Mouse (Mus musculus): ENCODE results near the gene Gm266. TPM values are rescaled to one million over a fixed set of nuclear protein-coding genes. Genes with fewer than 3 reads are reported as not detected.
"Not testable (repeated sequence)": the region's sequence is repeated elsewhere in the genome, so short reads cannot be mapped to it uniquely, and the experiment has no call there.

Gm266 gene
- polyA plus RNA-seq, 1 experiment from 2014 or later: 14.3 TPM

- Histone ChIP-seq H3K9ac (no peak overlapping the region), H3K4me1 (0 out of 2 replicates have a peak, but pooled peaks cover 2% of the 10 kb centered on the region), H3K27me3 (no peaks in the 10 kb centered on the region), H3K9me3 (replicated peaks) (no peaks in the 10 kb centered on the region), H3K27ac (no peak overlapping the region), H3K36me3 (no peaks in the 10 kb centered on the region), H3K4me2 (replicated peaks) (no peak overlapping the region), H3K4me3 (no peak overlapping the region)
- ATAC-seq (ENCODE audit: low FRiP score): no peak
- 89% methylated on average over 5 of the region's 5 CpGs for WGBS
These were observed 30.3 kb upstream of the Gm266 start for GRCm38 (mm10) chr12:111515920-111516319.

DNA sequence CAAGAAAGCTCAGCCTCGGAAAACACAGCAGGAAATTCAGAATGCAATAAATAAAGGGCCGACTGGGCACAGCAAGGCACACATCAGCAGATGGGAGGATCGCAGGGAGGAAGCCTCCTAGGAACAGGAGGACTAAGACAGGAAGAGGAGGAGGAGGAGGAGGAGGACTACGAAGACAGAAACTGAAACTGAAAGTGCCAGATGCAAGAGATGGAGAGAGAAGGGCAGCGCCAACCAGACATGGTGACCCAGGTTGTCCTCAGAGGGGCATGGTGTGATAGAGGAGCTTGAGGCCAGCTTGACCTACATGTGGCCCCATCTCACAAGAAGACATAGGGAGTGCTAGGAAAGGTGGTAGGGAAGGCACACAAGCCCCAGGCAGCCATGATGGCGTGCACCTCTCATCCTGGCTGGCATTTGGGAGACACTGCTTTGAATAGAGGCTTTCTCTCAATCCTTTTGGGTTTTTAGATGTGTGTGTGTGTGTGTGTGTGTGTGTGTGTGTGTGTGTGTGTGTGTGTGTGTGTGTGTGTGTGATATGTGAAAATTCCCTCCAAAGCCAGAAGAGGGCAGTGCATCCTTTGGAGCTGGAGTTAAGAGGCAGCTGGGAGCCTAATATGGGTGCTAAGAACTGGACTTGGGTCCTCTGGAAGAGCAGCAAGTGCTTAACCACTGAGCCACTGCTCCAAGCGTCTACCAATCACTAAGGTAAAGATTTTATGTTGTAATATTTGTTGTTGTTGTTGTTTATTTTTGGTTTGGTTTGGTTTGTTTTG, 29.4 kb upstream of the Gm266 start:
- H3K27ac ChIP-seq: no peak overlapping the region
- WGBS: 83% methylated on average over 7 of the region's 7 CpGs
- no peak overlapping the region for H3K4me3 ChIP-seq
- 0 out of 2 replicates have a peak, but pooled peaks cover 2% of the 10 kb centered on the region for H3K4me1 ChIP-seq
- H3K36me3 ChIP-seq: no peaks in the 10 kb centered on the region
- H3K9ac ChIP-seq: no peak overlapping the region
- H3K9me3 ChIP-seq (replicated peaks): no peaks in the 10 kb centered on the region
- H3K27me3 ChIP-seq: no peaks in the 10 kb centered on the region
- no peak overlapping the region for H3K4me2 ChIP-seq (replicated peaks)
- no peak for ATAC-seq (ENCODE audit: low FRiP score)

GRCm38 (mm10) chr12:111514231-111514792, 28.7 kb upstream of the Gm266 start:
- Histone ChIP-seq H3K27ac (no peak overlapping the region), H3K36me3 (no peaks in the 10 kb centered on the region), H3K4me3 (no peak overlapping the region), H3K9me3 (replicated peaks) (no peaks in the 10 kb centered on the region), H3K4me2 (replicated peaks) (no peak overlapping the region), H3K4me1 (0 out of 2 replicates have a peak, but pooled peaks cover 2% of the 10 kb centered on the region), H3K27me3 (no peaks in the 10 kb centered on the region), H3K9ac (no peak overlapping the region)
- WGBS: 67% methylated on average over 7 of the region's 7 CpGs
- no peak for ATAC-seq (ENCODE audit: low FRiP score)

- H3K27me3 ChIP-seq: no peaks in the 10 kb centered on the region
- no peak overlapping the region for H3K27ac ChIP-seq
- ATAC-seq (ENCODE audit: low FRiP score): no peak
- no peaks in the 10 kb centered on the region for H3K36me3 ChIP-seq
- WGBS: 62% methylated on average over 5 of the region's 5 CpGs
- H3K9me3 ChIP-seq (replicated peaks): no peaks in the 10 kb centered on the region
- H3K9ac ChIP-seq: no peak overlapping the region
- H3K4me1 ChIP-seq: 0 out of 2 replicates have a peak, but pooled peaks cover 2% of the 10 kb centered on the region
- no peak overlapping the region for H3K4me2 ChIP-seq (replicated peaks)
- H3K4me3 ChIP-seq: no peak overlapping the region
These were observed 28.1 kb upstream of the Gm266 start for GRCm38 (mm10) chr12:111513673-111514072.

GRCm38 (mm10) chr12:111512572-111513063, 27.0 kb upstream of the Gm266 start:
- Histone ChIP-seq H3K9me3 (replicated peaks) (no peaks in the 10 kb centered on the region), H3K4me3 (no peak overlapping the region), H3K36me3 (no peaks in the 10 kb centered on the region), H3K9ac (no peak overlapping the region), H3K27me3 (no peaks in the 10 kb centered on the region), H3K27ac (no peak overlapping the region), H3K4me1 (0 out of 2 replicates have a peak, but pooled peaks cover 2% of the 10 kb centered on the region), H3K4me2 (replicated peaks) (no peak overlapping the region)
- 92% methylated on average over 12 of the region's 12 CpGs for WGBS
- ATAC-seq (ENCODE audit: low FRiP score): no peak

GRCm38 (mm10) chr12:111508438-111508837, 22.8 kb upstream of the Gm266 start:
- H3K27ac ChIP-seq; H3K4me3 ChIP-seq; H3K9me3 ChIP-seq (replicated peaks); H3K27me3 ChIP-seq; H3K4me2 ChIP-seq (replicated peaks); H3K36me3 ChIP-seq; H3K9ac ChIP-seq; ATAC-seq (ENCODE audit: low FRiP score); H3K4me1 ChIP-seq: not testable (repeated sequence)
- WGBS: 79% methylated on average over 3 of the region's 3 CpGs

GRCm38 (mm10) chr12:111507962-111508361, 22.3 kb upstream of the Gm266 start:
- Histone ChIP-seq H3K4me3 (no peak overlapping the region), H3K36me3 (no peaks in the 10 kb centered on the region), H3K9ac (no peak overlapping the region), H3K4me1 (no peaks in the 10 kb centered on the region), H3K9me3 (replicated peaks) (no peaks in the 10 kb centered on the region), H3K27ac (no peak overlapping the region), H3K27me3 (peaks cover 4% of the 10 kb centered on the region; the same call in 1 of the 2 replicates), H3K4me2 (replicated peaks) (no peak overlapping the region)
- no peak for ATAC-seq (ENCODE audit: low FRiP score)
- 92% methylated on average over 10 of the region's 10 CpGs for WGBS

- WGBS: 66% methylated on average over 5 of the region's 5 CpGs
- ATAC-seq (ENCODE audit: low FRiP score): no peak
- Histone ChIP-seq H3K27ac (no peak overlapping the region), H3K4me3 (no peak overlapping the region), H3K36me3 (no peaks in the 10 kb centered on the region), H3K4me1 (no peaks in the 10 kb centered on the region), H3K27me3 (peaks cover 4% of the 10 kb centered on the region; the same call in 1 of the 2 replicates), H3K4me2 (replicated peaks) (no peak overlapping the region), H3K9ac (no peak overlapping the region), H3K9me3 (replicated peaks) (no peaks in the 10 kb centered on the region)
These were observed 21.4 kb upstream of the Gm266 start for GRCm38 (mm10) chr12:111507001-111507400.

GRCm38 (mm10) chr12:111504904-111505303, 19.3 kb upstream of the Gm266 start:
- H3K9me3 ChIP-seq (replicated peaks): no peaks in the 10 kb centered on the region
- H3K4me1 ChIP-seq: peaks cover 9% of the 10 kb centered on the region
- H3K27me3 ChIP-seq: peaks cover 4% of the 10 kb centered on the region; the same call in 1 of the 2 replicates
- no peak overlapping the region for H3K9ac ChIP-seq
- H3K36me3 ChIP-seq: no peaks in the 10 kb centered on the region
- 0 out of 2 replicates have a peak overlapping the region, but pooled peaks have one; percentile 13 for H3K4me3 ChIP-seq
- H3K27ac ChIP-seq: no peak overlapping the region
- WGBS: 4% methylated on average over 12 of the region's 12 CpGs
- peak; percentile 67 for ATAC-seq (ENCODE audit: low FRiP score)
- peak overlapping the region; percentile 43 for H3K4me2 ChIP-seq (replicated peaks)

- ATAC-seq (ENCODE audit: low FRiP score): no peak
- Histone ChIP-seq H3K36me3 (no peaks in the 10 kb centered on the region), H3K9ac (no peak overlapping the region), H3K4me2 (replicated peaks) (no peak overlapping the region), H3K27ac (no peak overlapping the region), H3K4me3 (no peak overlapping the region), H3K4me1 (peaks cover 12% of the 10 kb centered on the region), H3K9me3 (replicated peaks) (no peaks in the 10 kb centered on the region), H3K27me3 (peaks cover 4% of the 10 kb centered on the region; the same call in 1 of the 2 replicates)
- 83% methylated on average over 5 of the region's 5 CpGs for WGBS
These were observed 17.9 kb upstream of the Gm266 start for GRCm38 (mm10) chr12:111503571-111503970.

DNA sequence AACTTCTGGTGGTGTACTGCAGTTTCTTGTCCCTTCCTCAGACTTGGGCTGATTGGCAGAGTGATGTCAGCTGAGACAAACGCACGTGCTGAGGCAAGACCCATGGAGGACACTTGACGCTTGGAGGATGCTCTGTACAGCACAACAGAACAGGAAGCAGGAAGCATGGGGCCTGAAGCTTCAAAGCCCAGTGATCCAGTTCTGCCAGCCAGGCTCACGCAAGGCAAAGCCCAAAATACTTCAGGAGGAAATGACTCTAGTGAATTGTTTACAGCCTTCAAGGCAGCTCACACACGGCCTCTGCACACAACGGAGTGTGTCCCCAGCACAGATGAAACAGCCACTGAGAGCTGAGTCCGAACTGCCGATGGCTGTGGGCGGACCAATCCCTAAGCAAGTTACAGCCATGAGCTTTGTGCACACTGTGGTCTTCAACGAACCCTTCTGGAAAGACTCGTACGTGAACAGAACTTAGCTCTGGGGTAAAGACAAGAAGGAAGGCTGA, 17.5 kb upstream of the Gm266 start:
- H3K27me3 ChIP-seq: peaks cover 4% of the 10 kb centered on the region; the same call in 1 of the 2 replicates
- H3K4me3 ChIP-seq: no peak overlapping the region
- no peaks in the 10 kb centered on the region for H3K9me3 ChIP-seq (replicated peaks)
- 84% methylated on average over 12 of the region's 12 CpGs for WGBS
- H3K4me2 ChIP-seq (replicated peaks): no peak overlapping the region
- no peaks in the 10 kb centered on the region for H3K36me3 ChIP-seq
- no peak overlapping the region for H3K9ac ChIP-seq
- ATAC-seq (ENCODE audit: low FRiP score): no peak
- H3K4me1 ChIP-seq: peaks cover 12% of the 10 kb centered on the region
- no peak overlapping the region for H3K27ac ChIP-seq

DNA sequence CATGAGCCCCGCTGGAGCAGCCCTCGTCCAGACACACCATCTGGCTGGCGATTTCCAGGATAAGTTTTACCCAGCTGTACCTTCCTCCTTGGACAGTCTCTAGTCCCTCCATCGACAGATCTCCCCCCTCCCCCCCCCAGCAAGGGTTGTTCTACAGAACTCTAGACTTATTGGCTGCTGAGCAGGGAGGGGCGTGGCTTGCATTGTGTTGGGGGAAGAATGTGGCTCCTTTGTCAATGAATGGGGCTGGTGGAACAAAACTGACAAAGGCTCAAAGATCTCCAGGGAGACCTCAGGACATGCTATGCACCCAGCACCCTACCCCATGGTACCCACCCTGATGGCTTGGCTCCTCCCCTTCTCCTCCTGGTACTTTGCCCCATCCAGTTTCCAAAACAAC, 15.1 kb upstream of the Gm266 start:
- H3K27me3 ChIP-seq: peaks cover under 1% of the 10 kb centered on the region; the same call in 1 of the 2 replicates
- H3K4me3 ChIP-seq: no peak overlapping the region
- peak overlapping the region; percentile 32 for H3K4me2 ChIP-seq (replicated peaks)
- WGBS: 14% methylated on average over 5 of the region's 5 CpGs
- peaks cover 12% of the 10 kb centered on the region for H3K4me1 ChIP-seq
- no peak overlapping the region for H3K9ac ChIP-seq
- peak; percentile 83 for ATAC-seq (ENCODE audit: low FRiP score)
- no peaks in the 10 kb centered on the region for H3K9me3 ChIP-seq (replicated peaks)
- H3K27ac ChIP-seq: peak overlapping the region; percentile 31
- H3K36me3 ChIP-seq: no peaks in the 10 kb centered on the region
